Mouse (Mus musculus): ENCODE measurements around the gene Ccdc117.
"Not testable (repeated sequence)": the region's sequence is repeated elsewhere in the genome, so short reads cannot be mapped to it uniquely, and the experiment has no call there.

The Ccdc117 gene

DNA sequence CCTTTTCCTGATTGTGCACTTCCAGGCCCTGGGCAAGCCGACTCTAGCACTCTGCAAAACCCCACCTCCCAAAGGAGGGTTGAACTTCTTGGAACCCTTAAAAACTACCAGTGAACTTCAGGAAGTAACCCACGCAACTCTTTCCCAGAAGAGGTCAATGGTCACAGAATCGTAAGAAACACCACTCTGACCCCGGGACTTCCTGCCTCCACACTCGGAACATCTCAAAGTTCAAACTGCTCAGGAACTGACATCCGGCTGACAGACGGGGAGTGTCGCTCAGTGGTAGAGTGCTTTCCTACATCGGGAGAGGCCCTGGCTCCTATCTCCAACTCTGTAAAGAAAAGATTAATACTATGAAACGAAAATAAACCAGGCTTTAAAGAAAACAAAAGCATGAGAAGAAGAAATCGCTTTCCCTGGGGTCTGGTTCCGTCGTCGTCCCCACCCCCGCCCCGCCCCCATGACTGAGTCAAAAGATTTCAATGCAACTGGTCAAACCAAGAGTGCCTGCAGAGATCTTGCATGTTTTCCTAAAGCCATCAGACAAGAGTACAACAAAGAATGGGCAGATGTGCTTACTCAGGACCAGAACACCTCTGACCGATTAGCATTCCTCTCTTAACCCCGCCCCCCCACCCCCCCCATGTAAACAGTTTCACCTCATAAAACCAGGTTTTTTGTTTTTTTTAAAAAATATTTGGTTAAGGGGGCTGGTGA lies 36.0 kb downstream of the Ccdc117 start:
- peak; percentile 45 to 67 for DNase-seq

DNA sequence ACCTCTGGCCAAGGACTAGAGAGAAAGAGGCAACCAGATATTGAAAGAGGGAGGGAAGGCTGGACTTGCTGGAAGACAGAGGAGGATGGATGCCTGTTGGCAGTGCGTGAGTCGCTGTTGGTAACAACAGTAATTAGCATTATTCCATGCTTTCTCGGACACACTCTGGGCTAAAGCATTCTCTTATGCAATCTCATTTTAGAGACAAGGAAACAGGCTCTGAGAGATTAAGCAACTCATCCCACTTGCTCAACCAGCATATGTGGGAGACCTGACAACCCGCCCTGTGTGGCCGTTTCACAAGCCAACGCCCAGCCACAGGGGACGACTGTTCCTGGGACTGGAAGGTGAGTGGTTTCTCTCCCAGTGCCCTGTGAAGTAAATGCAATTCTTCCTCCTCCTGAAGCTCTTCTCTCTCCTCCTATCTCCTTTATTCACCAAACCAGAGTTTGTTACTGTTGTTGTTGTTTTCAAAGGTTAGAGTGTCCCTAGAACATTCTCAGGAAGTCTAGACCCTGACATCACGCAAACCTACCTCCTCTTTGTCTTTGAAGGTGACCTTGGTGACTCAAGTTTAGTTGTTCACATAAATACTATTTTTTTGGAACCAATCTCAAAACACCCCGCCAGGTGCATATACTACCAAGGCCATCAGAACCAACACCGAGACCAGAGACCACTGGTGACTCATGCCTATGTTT lies 39.5 kb downstream of the Ccdc117 start:
- DNase-seq, result no peak

DNA sequence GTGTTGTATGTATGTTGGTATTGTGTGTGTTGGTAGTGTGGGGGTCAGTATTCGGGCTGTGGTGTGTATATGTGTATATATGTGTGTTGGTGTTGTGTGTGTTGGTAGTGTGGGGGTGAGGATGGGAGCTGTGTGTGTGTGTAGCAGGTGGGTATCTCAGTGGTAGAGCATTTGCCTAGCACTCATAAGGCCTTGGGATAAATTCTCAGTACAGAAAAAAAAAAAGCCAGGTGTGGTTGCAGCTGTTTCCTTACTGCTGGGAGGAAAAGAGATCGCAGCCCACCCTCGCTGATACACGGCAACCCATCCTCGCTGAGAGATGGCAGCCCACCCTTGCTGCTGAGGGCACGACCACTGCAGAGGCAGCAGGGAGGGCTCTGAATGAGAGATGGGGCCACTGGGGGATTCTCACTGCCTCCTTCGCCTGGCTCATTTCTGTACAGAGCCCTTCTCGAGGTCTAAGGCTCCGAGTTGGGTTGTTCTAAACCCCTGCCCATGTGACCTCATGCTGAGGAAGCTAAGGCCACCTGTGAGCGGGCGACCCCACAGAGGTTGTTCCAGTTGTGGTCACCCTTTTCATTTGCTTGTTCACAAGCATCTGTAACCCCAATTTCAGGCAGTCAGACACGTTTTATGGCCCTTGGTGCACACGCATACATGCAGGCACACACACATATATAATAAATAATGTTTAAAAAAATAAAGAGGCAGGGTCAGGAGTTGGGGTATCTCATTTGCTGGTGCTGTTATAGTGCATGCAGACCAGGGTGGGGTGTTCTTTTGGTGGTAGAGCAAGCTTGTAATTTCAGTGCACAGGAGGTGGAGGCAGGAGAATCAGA lies 40.9 kb downstream of the Ccdc117 start:
- no peak for DNase-seq

DNA sequence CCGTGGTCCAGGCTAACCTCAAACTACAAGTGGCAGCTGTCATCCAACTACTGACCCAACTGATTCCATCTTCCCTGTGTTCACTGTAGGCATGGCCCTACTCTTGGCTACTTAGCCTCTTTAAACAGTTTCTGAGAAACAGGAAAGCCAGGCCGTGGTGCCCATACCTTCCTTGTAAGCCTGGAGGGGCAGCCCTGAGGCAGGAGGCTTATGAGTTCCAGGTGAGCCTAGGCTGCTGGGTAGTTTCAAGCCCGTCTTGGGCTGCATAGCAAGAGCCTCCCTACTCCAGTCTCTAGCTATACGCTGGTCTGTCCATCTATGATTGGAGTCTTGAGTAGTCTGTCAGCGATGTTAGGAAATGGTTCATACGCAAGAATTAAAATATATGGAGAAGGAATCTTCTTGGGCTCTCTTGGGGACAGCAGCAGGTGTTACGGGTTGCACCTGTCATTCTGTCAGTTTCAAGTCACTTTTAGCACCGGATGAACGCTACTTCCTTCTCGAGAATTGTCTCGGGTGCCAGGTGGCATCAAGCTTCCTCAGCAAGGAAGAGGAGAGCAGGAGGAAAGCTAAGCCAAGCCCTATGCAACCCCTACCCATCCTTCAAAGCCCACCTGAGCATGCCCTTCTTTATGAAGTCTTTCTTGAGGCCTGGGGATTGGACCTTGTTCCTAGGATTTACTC lies 41.9 kb downstream of the Ccdc117 start:
- no peak for DNase-seq

DNA sequence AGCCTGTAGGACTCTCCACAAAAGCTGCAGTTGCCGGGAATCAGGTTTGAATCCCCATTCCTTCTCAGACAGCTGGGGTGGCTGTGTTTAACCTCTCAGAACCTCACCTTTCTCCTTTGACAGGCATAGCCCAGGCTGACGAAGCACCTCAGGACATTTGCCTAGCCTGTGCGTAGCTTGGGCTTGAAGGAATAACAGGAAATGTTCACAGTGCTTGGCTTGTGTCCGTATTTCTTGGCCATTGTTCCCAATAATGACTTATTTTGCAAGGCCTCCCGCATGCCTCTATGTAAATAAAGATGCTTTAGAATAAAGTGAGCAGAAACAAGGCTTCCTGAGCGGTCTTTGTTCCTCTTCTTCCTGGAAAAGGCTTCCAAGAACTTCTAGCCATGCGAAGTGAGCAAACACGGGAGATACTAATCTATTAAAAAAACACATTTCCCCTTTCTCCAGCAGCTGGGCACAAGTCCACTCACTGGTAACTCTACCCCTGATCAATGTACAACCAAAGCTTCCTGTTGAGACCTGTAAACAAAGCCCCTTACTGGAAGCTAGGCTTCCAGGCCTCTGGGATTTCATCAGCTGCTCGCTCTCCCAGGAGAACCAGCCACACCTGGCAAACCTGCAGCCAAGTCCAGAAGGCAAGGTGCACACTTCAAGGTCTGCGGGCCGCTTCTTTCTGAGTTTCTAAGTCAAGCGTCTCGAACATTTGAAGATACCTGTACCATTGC lies 42.9 kb downstream of the Ccdc117 start:
- peak; percentile 20 to 46 for DNase-seq

DNA sequence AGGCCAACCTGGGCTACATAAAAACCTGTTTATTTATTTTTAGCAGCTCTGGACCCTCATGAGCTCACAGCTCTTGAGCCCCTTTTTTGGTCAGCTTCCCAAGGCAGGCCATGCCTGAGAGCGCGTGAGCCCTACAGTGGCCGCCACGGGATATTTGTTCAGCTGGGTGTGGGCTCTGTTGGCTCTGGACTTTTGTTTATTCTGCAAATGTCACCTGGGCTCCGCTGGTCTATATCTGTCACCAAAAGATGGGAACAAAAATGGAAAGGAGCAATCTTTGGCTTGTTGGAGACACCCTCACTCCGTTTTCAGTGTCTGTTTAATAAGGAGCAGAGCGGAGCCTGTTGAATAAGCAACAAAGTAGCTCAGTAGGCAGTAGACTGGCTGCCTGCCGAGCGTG lies 43.6 kb downstream of the Ccdc117 start:
- DNase-seq, result no peak

DNA sequence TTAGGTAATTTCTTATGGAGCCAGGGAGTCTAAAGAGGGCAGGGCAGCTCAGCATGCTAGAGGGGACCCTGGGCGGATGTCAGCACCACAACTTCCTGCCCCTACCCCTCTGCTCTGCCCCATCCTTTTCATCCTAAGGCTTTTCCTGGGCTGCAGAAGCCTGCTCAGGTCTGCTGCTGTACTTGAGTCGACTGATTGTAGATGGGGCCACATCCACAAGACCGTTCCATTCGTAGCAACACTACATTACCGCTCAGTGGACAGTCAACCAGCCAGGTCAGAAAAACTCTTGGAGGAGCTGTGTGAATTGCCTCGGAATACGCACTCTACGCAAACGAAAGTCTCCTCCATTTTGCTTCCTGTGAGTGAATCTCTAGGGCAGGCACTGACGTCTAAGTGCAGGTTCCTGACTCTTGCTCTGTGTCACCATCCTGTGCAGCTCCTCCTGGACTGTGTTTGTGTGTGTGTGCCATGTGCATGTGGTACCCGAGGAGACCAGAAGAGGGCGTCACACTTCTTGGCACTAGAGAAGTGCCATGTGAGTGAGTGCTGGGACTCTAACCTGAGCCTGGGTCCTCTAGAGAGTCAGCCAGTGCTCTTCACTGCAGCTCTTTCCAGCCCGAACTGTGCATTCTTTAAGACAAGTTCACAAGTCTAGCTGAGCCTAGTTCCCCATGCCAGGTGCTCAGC lies 45.3 kb downstream of the Ccdc117 start:
- DNase-seq, result no peak

DNA sequence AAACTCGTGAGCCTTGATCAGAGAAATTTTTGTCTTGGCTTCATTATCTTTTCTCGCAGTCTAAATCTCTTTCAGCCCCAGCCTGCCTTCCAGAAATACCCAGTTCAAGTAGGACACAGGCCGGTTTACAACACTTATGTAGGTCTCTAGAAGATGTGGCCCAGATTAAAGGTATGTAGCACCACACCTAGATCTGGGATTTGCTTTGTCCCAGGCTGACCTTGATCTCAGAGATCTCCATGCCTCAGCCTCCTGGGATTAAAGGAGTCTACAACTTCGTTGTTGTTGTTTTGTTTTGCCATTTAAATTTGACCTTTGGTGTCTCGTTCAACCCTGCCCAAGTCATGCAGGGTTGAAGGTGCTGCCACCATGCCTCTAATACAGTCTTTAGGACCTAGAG lies 46.1 kb downstream of the Ccdc117 start:
- no peak for DNase-seq

DNA sequence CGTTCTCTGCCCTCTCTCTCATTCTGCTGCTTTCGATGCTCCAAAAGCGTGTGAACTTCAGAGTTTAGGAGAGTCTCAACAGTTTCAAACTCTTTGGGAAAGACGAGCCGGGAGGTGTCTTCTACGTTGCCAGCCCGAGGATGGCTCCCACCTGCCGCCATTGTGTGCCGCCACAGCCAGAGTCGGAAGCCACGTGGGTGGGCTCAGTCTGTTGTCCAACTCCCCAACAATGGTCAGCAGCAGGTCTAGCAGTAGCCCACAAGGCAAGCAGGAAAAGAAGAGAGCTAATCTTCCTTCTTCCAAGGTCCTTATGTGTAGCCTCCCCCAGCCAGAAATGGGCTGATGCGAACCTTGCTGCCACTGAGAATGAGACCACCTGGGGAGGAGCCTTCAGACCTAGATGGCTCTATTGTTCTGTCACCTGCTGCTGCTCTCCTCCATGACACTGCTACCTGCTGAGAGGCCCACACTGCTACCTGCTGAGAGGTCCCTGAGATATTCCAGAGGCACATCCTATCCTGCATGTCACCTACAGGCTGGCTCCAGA lies 46.6 kb downstream of the Ccdc117 start:
- no peak for DNase-seq

DNA sequence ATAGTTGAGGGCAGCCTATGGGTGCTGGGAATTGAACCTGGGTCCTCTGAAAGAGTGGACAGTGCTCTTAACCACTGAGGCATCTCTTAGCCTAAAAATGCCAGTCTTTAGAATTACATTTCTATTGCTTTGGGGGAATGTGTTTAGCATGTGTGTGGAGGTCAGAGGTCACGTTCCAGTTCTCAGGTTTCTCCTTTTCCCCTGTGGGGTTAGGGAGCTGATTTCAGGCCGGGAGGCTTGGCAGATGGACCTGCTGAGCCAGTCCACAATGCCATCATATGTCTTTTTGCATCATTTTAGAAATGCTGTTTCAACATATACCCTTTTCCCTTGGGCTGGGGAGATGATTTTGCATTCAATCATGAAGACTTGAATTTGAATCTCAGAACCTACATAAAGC lies 48.1 kb downstream of the Ccdc117 start:
- no peak for DNase-seq

DNA sequence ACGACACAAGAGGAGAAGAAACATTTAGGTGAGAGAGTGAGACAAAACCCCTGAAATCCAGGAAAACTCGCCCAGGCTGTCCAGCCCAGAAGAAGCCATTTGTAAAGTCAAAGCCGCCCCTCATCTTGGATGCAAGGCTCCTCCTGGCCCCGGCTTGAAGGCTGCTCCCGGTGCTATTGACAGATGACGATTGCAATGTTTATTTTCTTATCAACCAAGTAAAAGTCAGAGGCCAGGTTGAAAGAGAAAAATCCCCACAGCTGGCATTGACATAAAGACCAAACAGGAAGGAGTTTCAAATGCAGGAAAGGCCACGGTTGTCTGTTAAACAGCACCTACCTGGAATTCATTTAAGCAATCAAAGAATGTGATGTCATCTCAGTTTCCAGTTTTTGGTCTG lies 50.1 kb downstream of the Ccdc117 start:
- DNase-seq, result no peak

DNA sequence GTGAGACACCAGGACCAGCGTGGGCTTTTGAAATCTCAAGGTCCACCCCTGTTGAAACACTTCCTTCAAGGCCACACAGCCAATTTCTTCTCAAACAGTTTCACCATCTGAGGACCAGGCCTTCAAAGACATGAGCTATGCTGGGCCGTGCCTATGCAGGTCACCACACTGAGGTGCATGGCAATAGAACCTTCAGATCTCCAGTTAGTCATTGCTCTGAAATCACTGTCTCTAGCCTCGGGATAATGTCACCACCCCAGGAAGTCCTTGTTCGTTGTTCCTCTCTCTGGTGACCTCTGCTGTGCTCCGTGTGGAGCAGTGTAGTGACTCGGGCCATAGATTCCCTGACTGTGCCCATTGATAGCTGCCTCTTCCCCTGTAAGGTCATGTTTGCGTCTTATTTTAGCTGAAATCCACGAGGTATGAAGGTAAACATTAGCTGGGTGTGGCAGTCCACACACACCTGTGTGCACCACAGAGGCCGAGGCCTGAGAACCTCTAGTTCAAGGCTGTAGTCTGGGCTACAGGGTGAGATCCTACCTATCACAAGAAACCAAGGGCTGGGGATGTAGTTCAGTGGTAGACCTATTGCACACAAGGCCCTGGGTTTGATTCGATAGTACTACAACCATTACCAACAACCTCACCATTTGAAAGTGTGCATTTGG lies 50.9 kb downstream of the Ccdc117 start:
- DNase-seq, result no peak

DNA sequence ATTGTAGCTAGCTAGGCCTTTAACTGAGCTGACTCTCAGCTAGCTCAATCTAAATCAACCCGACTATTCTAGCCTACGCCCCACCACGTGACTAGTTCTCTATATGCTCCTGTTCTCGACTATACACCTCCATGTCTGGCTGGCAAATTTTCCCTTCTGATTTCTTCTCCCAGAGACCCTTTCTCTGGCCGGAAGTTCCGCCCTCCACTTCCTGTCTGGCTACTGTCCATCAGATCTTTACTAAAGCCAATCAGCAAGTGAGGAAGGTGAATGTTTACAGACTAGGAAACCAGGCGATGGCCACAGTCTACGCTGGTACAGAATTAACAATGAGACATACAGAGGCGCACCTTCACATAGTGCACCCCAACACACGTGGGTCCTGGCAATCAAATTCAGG lies 52.6 kb downstream of the Ccdc117 start:
- not testable (repeated sequence) for DNase-seq

DNA sequence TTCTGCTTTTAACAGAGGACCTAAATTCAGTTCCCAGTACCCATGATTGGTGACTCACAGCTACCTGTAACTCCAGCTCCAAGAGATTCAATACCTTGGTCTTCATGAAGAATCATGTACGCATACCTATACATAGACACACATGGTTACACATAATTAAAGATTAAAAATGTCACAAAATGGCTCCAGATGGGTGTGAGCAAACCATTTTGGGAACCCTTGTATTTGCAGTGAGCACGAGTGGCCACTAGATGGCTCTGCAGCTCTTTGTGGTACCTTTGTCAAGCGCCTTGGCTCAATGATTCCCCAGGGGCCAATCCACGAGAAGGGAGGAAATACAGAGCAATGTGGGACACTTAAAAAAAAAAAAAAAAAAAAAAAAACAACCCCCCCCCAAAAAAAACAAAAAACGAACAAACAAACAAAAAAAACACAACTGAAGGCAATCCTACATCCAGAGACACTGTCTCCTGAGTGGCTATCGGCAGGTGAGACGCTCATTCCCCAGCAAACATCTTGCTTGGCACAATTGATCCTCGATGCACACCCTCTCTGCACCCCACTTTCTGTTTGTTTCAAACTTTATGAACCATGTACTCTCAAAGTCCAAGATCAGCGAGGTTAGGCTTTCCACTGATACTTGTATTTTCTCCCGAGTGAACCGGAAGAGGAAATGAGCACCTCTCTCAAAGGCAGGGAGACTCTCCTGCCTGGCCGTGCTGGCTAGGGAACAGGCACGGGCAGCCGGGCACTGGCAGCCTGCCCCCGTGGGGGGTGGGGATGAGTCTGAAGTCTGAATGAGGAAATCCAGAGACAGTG lies 56.6 kb downstream of the Ccdc117 start:
- DNase-seq, result peak; percentile 91 to 92

DNA sequence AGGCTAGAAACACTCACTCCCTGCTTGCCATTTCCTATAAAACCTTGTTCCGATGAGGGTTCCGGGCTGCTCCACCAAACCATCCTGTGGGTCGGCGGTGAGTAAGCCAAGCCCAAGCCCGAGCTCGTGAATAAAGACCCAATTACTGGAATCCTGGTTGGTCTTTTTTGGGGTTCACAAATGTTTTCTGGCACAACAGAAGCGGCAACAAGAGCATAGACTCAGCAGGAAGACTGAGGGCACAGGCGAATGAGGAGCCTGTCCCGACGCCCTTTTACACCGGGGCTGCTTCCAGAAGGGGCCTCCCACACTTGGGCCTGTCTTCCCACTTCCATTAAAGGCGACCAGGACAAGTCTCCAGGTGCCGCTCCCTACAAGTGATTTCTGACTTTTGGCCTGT lies 59.4 kb downstream of the Ccdc117 start:
- no peak for DNase-seq

Data from kidney, postnatal 4 days (tissue).